Mouse (Mus musculus): ENCODE measurements around the gene Dedd2. TPM values are rescaled to one million over a fixed set of nuclear protein-coding genes. Genes with fewer than 3 reads are reported as not detected.

Dedd2 gene
- polyA plus RNA-seq, 1 experiment, result 109 TPM

GRCm38 (mm10) chr7:25196107-25196506, 24.3 kb downstream of the Dedd2 start:
- 33% methylated on average over 9 of the region's 9 CpGs for WGBS
- H3K4me1 ChIP-seq (ENCODE audit: control insufficient read depth, insufficient read depth, low read length), result no peaks in the 10 kb centered on the region; the same call in 1 of the 2 replicates
- H3K4me3 ChIP-seq (replicated peaks; ENCODE audit: control insufficient read depth, low read depth, low read length), result no peak overlapping the region
- TF ChIP-seq CTCF (IDR thresholded peaks at IDR 0.05; ENCODE audit: control insufficient read depth, insufficient read depth, low read length), result no peak
- TF ChIP-seq POLR2A (IDR thresholded peaks at IDR 0.05; ENCODE audit: borderline replicate concordance, control insufficient read depth, low read depth, low read length), result no peak
- no peak overlapping the region for H3K27ac ChIP-seq (ENCODE audit: control insufficient read depth, insufficient read depth, low read depth, low read length, poor library complexity)

GRCm38 (mm10) chr7:25195148-25195547, 25.3 kb downstream of the Dedd2 start:
- WGBS, result 87% methylated on average over 3 of the region's 3 CpGs
- TF ChIP-seq POLR2A (IDR thresholded peaks at IDR 0.05; ENCODE audit: borderline replicate concordance, control insufficient read depth, low read depth, low read length) (no peak), CTCF (IDR thresholded peaks at IDR 0.05; ENCODE audit: control insufficient read depth, insufficient read depth, low read length) (no peak)
- no peak overlapping the region for H3K4me3 ChIP-seq (replicated peaks; ENCODE audit: control insufficient read depth, low read depth, low read length)
- H3K27ac ChIP-seq (ENCODE audit: control insufficient read depth, insufficient read depth, low read depth, low read length, poor library complexity), result no peak overlapping the region
- H3K4me1 ChIP-seq (ENCODE audit: control insufficient read depth, insufficient read depth, low read length), result no peaks in the 10 kb centered on the region; the same call in 1 of the 2 replicates

- no peak for TF ChIP-seq POLR2A (IDR thresholded peaks at IDR 0.05; ENCODE audit: borderline replicate concordance, control insufficient read depth, low read depth, low read length)
- TF ChIP-seq CTCF (IDR thresholded peaks at IDR 0.05; ENCODE audit: control insufficient read depth, insufficient read depth, low read length), result no peak
- H3K4me1 ChIP-seq (ENCODE audit: control insufficient read depth, insufficient read depth, low read length), result no peaks in the 10 kb centered on the region; the same call in 1 of the 2 replicates
- H3K4me3 ChIP-seq (replicated peaks; ENCODE audit: control insufficient read depth, low read depth, low read length), result no peak overlapping the region
- 89% methylated on average over 8 of the region's 8 CpGs for WGBS
- no peak overlapping the region for H3K27ac ChIP-seq (ENCODE audit: control insufficient read depth, insufficient read depth, low read depth, low read length, poor library complexity)
Measured at GRCm38 (mm10) chr7:25192110-25192509, 28.3 kb downstream of the Dedd2 start.

- no peak for TF ChIP-seq POLR2A (IDR thresholded peaks at IDR 0.05; ENCODE audit: borderline replicate concordance, control insufficient read depth, low read depth, low read length)
- TF ChIP-seq CTCF (IDR thresholded peaks at IDR 0.05; ENCODE audit: control insufficient read depth, insufficient read depth, low read length), result no peak
- Histone ChIP-seq H3K4me1 (ENCODE audit: control insufficient read depth, insufficient read depth, low read length) (no peaks in the 10 kb centered on the region), H3K27ac (ENCODE audit: control insufficient read depth, insufficient read depth, low read depth, low read length, poor library complexity) (no peak overlapping the region), H3K4me3 (replicated peaks; ENCODE audit: control insufficient read depth, low read depth, low read length) (no peak overlapping the region)
- 70% methylated on average over 11 of the region's 11 CpGs for WGBS
Measured at GRCm38 (mm10) chr7:25190806-25191205, 29.6 kb downstream of the Dedd2 start.

GRCm38 (mm10) chr7:25187662-25188650, 32.5 kb downstream of the Dedd2 start:
- H3K4me3 ChIP-seq (replicated peaks; ENCODE audit: control insufficient read depth, low read depth, low read length), result no peak overlapping the region
- no peak overlapping the region for H3K27ac ChIP-seq (ENCODE audit: control insufficient read depth, insufficient read depth, low read depth, low read length, poor library complexity)
- no peaks in the 10 kb centered on the region for H3K4me1 ChIP-seq (ENCODE audit: control insufficient read depth, insufficient read depth, low read length)
- peak; percentile 100 for TF ChIP-seq CTCF (IDR thresholded peaks at IDR 0.05; ENCODE audit: control insufficient read depth, insufficient read depth, low read length)
- TF ChIP-seq POLR2A (IDR thresholded peaks at IDR 0.05; ENCODE audit: borderline replicate concordance, control insufficient read depth, low read depth, low read length), result peak; percentile 26; the same call in 1 of the 2 replicates
- WGBS, result 45% methylated on average over 21 of the region's 21 CpGs

GRCm38 (mm10) chr7:25184091-25184490, 36.3 kb downstream of the Dedd2 start:
- H3K27ac ChIP-seq (ENCODE audit: control insufficient read depth, insufficient read depth, low read depth, low read length, poor library complexity), result no peak overlapping the region
- 58% methylated on average over 6 of the region's 6 CpGs for WGBS
- no peaks in the 10 kb centered on the region; the same call in 1 of the 2 replicates for H3K4me1 ChIP-seq (ENCODE audit: control insufficient read depth, insufficient read depth, low read length)
- no peak overlapping the region for H3K4me3 ChIP-seq (replicated peaks; ENCODE audit: control insufficient read depth, low read depth, low read length)
- TF ChIP-seq POLR2A (IDR thresholded peaks at IDR 0.05; ENCODE audit: borderline replicate concordance, control insufficient read depth, low read depth, low read length) (no peak), CTCF (IDR thresholded peaks at IDR 0.05; ENCODE audit: control insufficient read depth, insufficient read depth, low read length) (no peak)

GRCm38 (mm10) chr7:25181814-25182213, 38.6 kb downstream of the Dedd2 start:
- no peaks in the 10 kb centered on the region; the same call in 1 of the 2 replicates for H3K4me1 ChIP-seq (ENCODE audit: control insufficient read depth, insufficient read depth, low read length)
- peak overlapping the region; percentile 21 for H3K4me3 ChIP-seq (replicated peaks; ENCODE audit: control insufficient read depth, low read depth, low read length)
- no peak overlapping the region for H3K27ac ChIP-seq (ENCODE audit: control insufficient read depth, insufficient read depth, low read depth, low read length, poor library complexity)
- 4% methylated on average over 21 of the region's 21 CpGs for WGBS
- TF ChIP-seq CTCF (IDR thresholded peaks at IDR 0.05; ENCODE audit: control insufficient read depth, insufficient read depth, low read length) (no peak), POLR2A (IDR thresholded peaks at IDR 0.05; ENCODE audit: borderline replicate concordance, control insufficient read depth, low read depth, low read length) (no peak)

GRCm38 (mm10) chr7:25181331-25181790, 39.1 kb downstream of the Dedd2 start:
- TF ChIP-seq POLR2A (IDR thresholded peaks at IDR 0.05; ENCODE audit: borderline replicate concordance, control insufficient read depth, low read depth, low read length) (no peak), CTCF (IDR thresholded peaks at IDR 0.05; ENCODE audit: control insufficient read depth, insufficient read depth, low read length) (peak; percentile 84)
- 2% methylated on average over 15 of the region's 15 CpGs for WGBS
- no peaks in the 10 kb centered on the region; the same call in 1 of the 2 replicates for H3K4me1 ChIP-seq (ENCODE audit: control insufficient read depth, insufficient read depth, low read length)
- H3K27ac ChIP-seq (ENCODE audit: control insufficient read depth, insufficient read depth, low read depth, low read length, poor library complexity), result no peak overlapping the region
- no peak overlapping the region for H3K4me3 ChIP-seq (replicated peaks; ENCODE audit: control insufficient read depth, low read depth, low read length)
